ENCODE assay signal across 20 mouse cellular contexts in genomic region chr10:18068880-18069279, GRCm38 (mm10). TPM values are rescaled to one million over a fixed set of nuclear protein-coding genes. Genes with fewer than 3 reads are reported as not detected.
DNase-seq lines count a peak whose midpoint lies in the region; ATAC-seq and TF ChIP-seq lines count a peak whose summit lies in the region.
"Had no signal": no experiment of that assay in that cellular context is flagged by ENCODE, and none has a peak within 500 bp of the region (broad histone marks: within the 10 kb centered on the region; RNA-seq: fewer than 3 reads in every experiment).

No protein-coding gene starts in this region.

- 0 out of 2 replicates have a peak, but pooled peaks have one; percentile 25 for ATAC-seq in liver, embryonic 15.5 days (ENCODE audit: insufficient read depth)
- no peak for ATAC-seq in liver, embryonic 12.5 days
- ATAC-seq: activated CD4-positive, CD25-positive, alpha-beta regulatory T cell, adult 4 months; CD4-positive, CD25-positive, alpha-beta regulatory T cell, adult 4 months; Patski had no signal

- H3K9ac ChIP-seq in liver, embryonic 15.5 days, result no peak overlapping the region
- H3K9ac ChIP-seq in liver, embryonic 12.5 days, result no peak overlapping the region
- H3K9ac ChIP-seq: embryonic facial prominence, embryonic 12.5 days; forebrain, embryonic 13.5 days had no signal

- no peak for TF ChIP-seq CTCF in layer of hippocampus, adult 2 months (conservative IDR thresholded peaks at IDR 0.05)
- TF ChIP-seq CTCF in testis, adult 2 months (IDR thresholded peaks at IDR 0.05; ENCODE audit: control insufficient read depth, insufficient read depth, insufficient replicate concordance, low read depth, low read length), result no peak

- H3K36me3 ChIP-seq in liver, embryonic 15.5 days (replicated peaks), result no peaks in the 10 kb centered on the region
- no peaks in the 10 kb centered on the region for H3K36me3 ChIP-seq in liver, embryonic 12.5 days
- H3K36me3 ChIP-seq in testis, adult 2 months (ENCODE audit: control insufficient read depth, insufficient read depth, low read length), result no peaks in the 10 kb centered on the region
- H3K36me3 ChIP-seq: embryonic facial prominence, embryonic 10.5 days; embryonic facial prominence, embryonic 12.5 days had no signal

- H3K27ac ChIP-seq in layer of hippocampus, adult 2 months, result peak overlapping the region; percentile 88; the same call in 1 of the 2 replicates
- 0 out of 2 replicates have a peak overlapping the region, but pooled peaks have one; percentile 5 for H3K27ac ChIP-seq in liver, embryonic 15.5 days (replicated peaks)
- no peak overlapping the region for H3K27ac ChIP-seq in liver, embryonic 12.5 days
- H3K27ac ChIP-seq in testis, adult 2 months (ENCODE audit: control insufficient read depth, insufficient read depth, low read depth, low read length), result 0 out of 2 replicates have a peak overlapping the region, but pooled peaks have one; percentile 6
- H3K27ac ChIP-seq: embryonic facial prominence, embryonic 10.5 days; embryonic facial prominence, embryonic 12.5 days; forebrain, embryonic 13.5 days had no signal

- H3K4me1 ChIP-seq in liver, embryonic 15.5 days (replicated peaks), result peaks cover 18% of the 10 kb centered on the region
- peaks cover 56% of the 10 kb centered on the region for H3K4me1 ChIP-seq in liver, embryonic 12.5 days
- no peaks in the 10 kb centered on the region; the same call in 1 of the 2 replicates for H3K4me1 ChIP-seq in testis, adult 2 months (ENCODE audit: control insufficient read depth, insufficient read depth, low read length)

- TF ChIP-seq POLR2A in testis, adult 2 months (IDR thresholded peaks at IDR 0.05; ENCODE audit: control insufficient read depth, low read depth, low read length), result no peak

- no peaks in the 10 kb centered on the region for H3K27me3 ChIP-seq in liver, embryonic 15.5 days
- H3K27me3 ChIP-seq in liver, embryonic 12.5 days (replicated peaks), result no peaks in the 10 kb centered on the region
- no peaks in the 10 kb centered on the region for H3K27me3 ChIP-seq in testis, adult 2 months (ENCODE audit: control insufficient read depth, insufficient read depth, low read length)
- H3K27me3 ChIP-seq: CH12.LX; embryonic facial prominence, embryonic 12.5 days; forebrain, embryonic 13.5 days; Patski had no signal

- H3K4me2 ChIP-seq in liver, embryonic 15.5 days, result no peak overlapping the region
- no peak overlapping the region for H3K4me2 ChIP-seq in liver, embryonic 12.5 days
- H3K4me2 ChIP-seq: embryonic facial prominence, embryonic 12.5 days; forebrain, embryonic 13.5 days had no signal

- WGBS in liver, embryonic 15.5 days (ENCODE audit: insufficient replicate concordance), result 40% methylated on average over 2 of the region's 2 CpGs
- WGBS in liver, embryonic 12.5 days (ENCODE audit: insufficient replicate concordance), result 63% methylated on average over 2 of the region's 2 CpGs

- H3K4me3 ChIP-seq in layer of hippocampus, adult 2 months, result no peak overlapping the region
- H3K4me3 ChIP-seq in liver, embryonic 15.5 days (replicated peaks), result no peak overlapping the region
- no peak overlapping the region for H3K4me3 ChIP-seq in liver, embryonic 12.5 days
- no peak overlapping the region for H3K4me3 ChIP-seq in testis, adult 2 months (ENCODE audit: control insufficient read depth, low read depth, low read length)
- H3K4me3 ChIP-seq: embryonic facial prominence, embryonic 10.5 days; embryonic facial prominence, embryonic 12.5 days; forebrain, embryonic 13.5 days had no signal

- peak; percentile 50 for DNase-seq in heart, adult 11 months
- DNase-seq in heart, adult 8-10 months (ENCODE audit: low spot score), result no peak
- DNase-seq in layer of hippocampus, adult 2 months (ENCODE audit: low spot score in 2 of 2), result no peak
- no peak for DNase-seq in layer of hippocampus, postnatal 36 days
- DNase-seq in testis, postnatal 10 days (ENCODE audit: low spot score), result no peak
- DNase-seq: adrenal gland, adult 8-10 months; adrenal gland, postnatal 14 days; adrenal gland, postnatal 36 days; B cell, adult 2 months had no signal

- H3K9me3 ChIP-seq in liver, embryonic 15.5 days (replicated peaks), result no peaks in the 10 kb centered on the region
- H3K9me3 ChIP-seq in liver, embryonic 12.5 days (replicated peaks), result no peaks in the 10 kb centered on the region
- H3K9me3 ChIP-seq: embryonic facial prominence, embryonic 10.5 days; embryonic facial prominence, embryonic 12.5 days; forebrain, embryonic 13.5 days; G1E had no signal

RNA-seq across cellular contexts. Expression of gene Reps1, which starts 13.2 kb away (rescaled TPM):
- total RNA-seq in heart, adult 8-10 months (2022), result 10 to 100 TPM; 27.0 to 30.8 (median 29.0) TPM
- 10 to 100 TPM; 82.6 to 92.7 TPM for total RNA-seq in layer of hippocampus, adult 2 months (2021)
- total RNA-seq in layer of hippocampus, postnatal 36 days (2021), result 10 to 100 TPM; 78.4 to 82.1 TPM
- polyA plus RNA-seq in liver, embryonic 15.5 days (2015; fragmentation: Nextera tagmentation; extraction: Ambion mirVana), result 4.7 and 5.0 TPM in 2 replicates
- polyA plus RNA-seq in liver, embryonic 12.5 days (2016; fragmentation: Nextera tagmentation; extraction: Ambion mirVana), result 14.5 and 15.5 TPM in 2 replicates
- 52.8 and 58.2 TPM in 2 replicates for polyA plus RNA-seq in testis, adult 2 months (2012; rRNA removed)

RNA-seq across cellular contexts. Expression of gene Abracl, which starts 45.8 kb away (rescaled TPM):
- 10 to 100 TPM; 21.4 to 36.3 (median 25.7) TPM for total RNA-seq in heart, adult 8-10 months (2022)
- total RNA-seq in layer of hippocampus, adult 2 months (2021), result 10 to 100 TPM; 35.0 to 36.5 TPM
- 10 to 100 TPM; 30.3 to 32.2 TPM for total RNA-seq in layer of hippocampus, postnatal 36 days (2021)
- 31.8 and 44.3 TPM in 2 replicates for polyA plus RNA-seq in liver, embryonic 15.5 days (2015; fragmentation: Nextera tagmentation; extraction: Ambion mirVana)
- 77.1 and 78.9 TPM in 2 replicates for polyA plus RNA-seq in liver, embryonic 12.5 days (2016; fragmentation: Nextera tagmentation; extraction: Ambion mirVana)
- polyA plus RNA-seq in testis, adult 2 months (2012; rRNA removed), result 5.8 and 6.9 TPM in 2 replicates
